ENCODE assay signal across 14 mouse cellular contexts in the genomic region with DNA sequence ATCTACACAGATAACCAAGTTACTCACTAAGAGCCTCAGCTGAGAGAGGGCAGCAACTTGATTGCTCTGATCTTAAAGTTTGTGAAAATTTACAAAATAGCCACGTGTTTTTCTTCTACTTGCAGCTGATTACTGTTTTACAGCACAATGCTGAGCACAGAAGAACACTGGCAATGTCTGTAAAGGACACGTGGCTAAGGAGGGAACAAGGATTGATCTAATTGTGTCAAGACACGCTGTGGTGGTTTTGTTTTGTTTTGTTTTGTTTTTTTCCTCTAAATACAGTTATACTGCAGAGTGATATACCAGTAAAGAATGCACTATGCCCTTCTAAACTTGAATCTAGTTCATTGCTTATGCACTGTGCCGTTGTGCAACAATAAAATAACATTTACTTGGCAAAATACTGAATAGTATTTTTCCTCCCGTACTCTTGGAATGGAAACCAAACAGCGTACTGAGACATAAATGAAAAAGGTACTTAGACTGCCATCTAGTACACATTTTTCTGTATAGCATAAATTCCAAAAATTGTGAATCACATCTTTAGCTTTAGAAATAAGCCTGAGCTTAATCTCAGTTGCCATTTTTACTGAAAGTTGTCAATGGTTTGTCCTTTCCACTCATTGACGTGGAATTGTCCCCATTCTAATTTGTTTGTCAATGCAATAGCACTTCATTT.
"Had no signal": no experiment of that assay in that cellular context is flagged by ENCODE, and none has a peak within 500 bp of the region (broad histone marks: within the 10 kb centered on the region; RNA-seq: fewer than 3 reads in every experiment).

No protein-coding gene starts in this region.

- H3K9ac ChIP-seq: limb, embryonic 15.5 days; liver, embryonic 12.5 days; lung, embryonic 14.5 days; neural tube, embryonic 15.5 days had no signal

- H3K4me3 ChIP-seq: limb, embryonic 15.5 days; liver, embryonic 12.5 days; midbrain, embryonic 10.5 days; myocyte; neural tube, embryonic 15.5 days had no signal

- H3K4me1 ChIP-seq: limb, embryonic 15.5 days; liver, embryonic 12.5 days; midbrain, embryonic 10.5 days; neural tube, embryonic 15.5 days had no signal

- H3K4me2 ChIP-seq: limb, embryonic 15.5 days; liver, embryonic 12.5 days; lung, embryonic 14.5 days; neural tube, embryonic 15.5 days had no signal

- DNase-seq: kidney, adult 9 months; kidney, postnatal 36 days; lung, embryonic 14.5 days; lung, postnatal 10 days; lung, postnatal 4 days; right cerebral cortex, adult 18-20 months; right cerebral cortex, postnatal 25 days; thymus, postnatal 36 days had no signal

- H3K9me3 ChIP-seq: limb, embryonic 15.5 days; liver, embryonic 12.5 days; midbrain, embryonic 10.5 days; neural tube, embryonic 15.5 days had no signal

- H3K27me3 ChIP-seq: limb, embryonic 15.5 days; liver, embryonic 12.5 days; neural tube, embryonic 15.5 days had no signal

- ATAC-seq: liver, embryonic 12.5 days had no signal

- H3K27ac ChIP-seq: kidney, postnatal 0 days; limb, embryonic 15.5 days; liver, embryonic 12.5 days; midbrain, embryonic 10.5 days; neural tube, embryonic 15.5 days had no signal

- H3K36me3 ChIP-seq: limb, embryonic 15.5 days; liver, embryonic 12.5 days; midbrain, embryonic 10.5 days; neural tube, embryonic 15.5 days had no signal
